Mouse (Mus musculus) embryonic stem cell, embryonic (primary cell): ENCODE data around the gene Il6ra.

Experiments
- CTCF ChIA-PET, 4 experiments: fragments of 300-600 bp in 2 of 4; fragments of 350-600 bp in 2 of 4; sonication (Branson Sonifier 250); formaldehyde crosslinking; loops; one replicate each; lab custom pipeline; 2022; ENCODE audit warnings: inconsistent platforms in 2 of 4; lab: Charles Lee
- POLR2A ChIA-PET, 4 experiments: fragments of 300-600 bp in 2 of 4; fragments of 350-600 bp in 2 of 4; sonication (Branson Sonifier 250); formaldehyde crosslinking; loops; one replicate each; lab custom pipeline; 2022; ENCODE audit warnings: antibody characterized with exemption in 4 of 4, inconsistent platforms in 1 of 4; lab: Charles Lee

The Il6ra gene

DNA sequence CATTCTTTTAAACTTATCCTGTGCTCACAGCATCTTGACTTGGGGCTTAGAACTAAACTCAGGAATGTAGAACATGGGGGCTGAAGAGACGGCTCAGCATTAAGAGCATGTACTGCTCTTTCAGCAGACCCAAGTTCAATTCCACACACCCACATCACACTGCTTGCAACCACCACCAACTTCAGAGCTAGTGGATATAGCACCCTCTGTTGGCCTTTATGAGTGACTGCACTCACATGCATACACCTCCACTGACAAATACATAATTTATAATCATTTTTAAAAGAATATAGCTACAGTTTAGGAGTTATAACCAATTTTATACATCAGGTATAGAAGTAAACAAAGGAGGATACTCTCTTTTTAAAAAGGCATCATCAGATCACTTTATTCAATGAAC lies 13.4 kb upstream of the Il6ra start:
- CTCF ChIA-PET, result interaction anchor here (0.6 to 1.9 kb wide), 25 partner anchors 9 to 447 kb away, joined by 3 to 13 read pairs (median 4); partner anchors contain the start of gene Il6ra (in 2 of the 4)
- POLR2A ChIA-PET, result interaction anchor here in 2 of 4 experiments (0.8 to 2.5 kb wide), 8 partner anchors 9 to 83 kb away, joined by 3 to 10 read pairs (median 4); partner anchors contain the start of gene Il6ra (in 1 of the 2)

DNA sequence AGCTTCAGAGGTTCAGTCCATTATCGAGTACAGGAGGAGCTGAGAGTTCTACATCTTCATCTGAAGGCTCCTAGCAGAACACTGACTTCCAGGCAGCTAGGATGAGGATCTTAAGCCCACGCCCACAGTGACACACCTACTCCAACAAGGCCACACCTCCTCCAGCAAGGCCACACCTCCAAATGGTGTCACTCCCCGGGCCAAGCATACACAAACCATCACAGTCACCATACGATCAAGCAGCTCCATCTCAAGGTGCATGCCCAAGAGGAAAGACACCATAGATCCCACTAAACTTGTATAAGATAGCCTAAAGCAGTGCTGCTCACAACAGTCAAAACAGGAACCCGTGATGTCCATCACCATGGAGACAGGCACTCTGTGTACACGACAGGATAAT lies 7.7 kb upstream of the Il6ra start:
- CTCF ChIA-PET, result interaction anchor here in 1 of 4 experiments (0.6 kb wide), 1 partner anchor 31 kb away, joined by 7 read pairs; no protein-coding TSS in a partner anchor
- POLR2A ChIA-PET, result interaction anchor here (0.6 to 3.4 kb wide), 8 partner anchors 9 to 59 kb away, joined by 3 to 15 read pairs (median 3); no protein-coding TSS in a partner anchor

DNA sequence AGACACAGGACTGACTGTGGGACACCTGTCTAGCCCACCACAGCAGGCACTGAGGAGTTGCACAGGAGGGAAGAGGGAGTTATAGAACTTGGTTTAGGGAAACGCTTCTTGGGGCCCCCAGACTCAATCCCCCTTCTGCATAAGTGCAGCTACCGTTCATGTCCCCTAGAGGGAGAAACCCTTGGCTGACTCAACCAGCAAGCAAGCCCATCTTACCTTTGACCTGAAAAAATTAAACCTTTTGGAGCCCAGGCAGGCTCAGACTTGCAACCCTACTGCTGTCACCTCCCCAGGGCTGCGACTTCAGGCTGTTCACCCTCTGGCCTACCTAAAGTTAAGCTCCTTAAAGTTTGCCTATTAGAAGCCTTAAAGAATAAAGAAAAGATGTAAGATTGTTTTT lies 4.4 kb upstream of the Il6ra start:
- CTCF ChIA-PET, result interaction anchor here (0.6 to 1.6 kb wide), 11 partner anchors 9 to 303 kb away, joined by 3 to 11 read pairs (median 3); no protein-coding TSS in a partner anchor
- POLR2A ChIA-PET, result interaction anchor here in 1 of 4 experiments (0.9 kb wide), 1 partner anchor 30 kb away, joined by 3 read pairs; no protein-coding TSS in a partner anchor

DNA sequence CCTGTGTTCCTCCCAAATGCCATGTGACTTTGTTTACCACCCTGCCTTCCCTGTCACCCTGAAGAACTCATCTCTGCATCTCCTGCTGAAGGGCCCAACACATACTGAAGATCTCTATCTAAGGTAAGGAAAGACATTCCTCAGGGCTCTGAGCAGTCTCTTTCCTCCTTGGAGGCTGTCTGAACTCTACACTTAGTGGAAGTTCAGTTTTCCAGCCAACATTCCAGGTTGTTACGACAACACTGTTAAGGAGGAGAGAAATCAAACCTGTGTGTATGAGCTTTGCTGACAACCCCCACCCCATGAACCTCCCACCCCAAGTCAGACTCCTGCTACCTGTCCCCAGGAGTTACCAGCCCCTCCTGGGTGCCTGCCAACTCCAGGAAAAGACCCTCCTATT lies 3.6 kb upstream of the Il6ra start:
- CTCF ChIA-PET, result interaction anchor here in 2 of 4 experiments (0.6 to 0.7 kb wide), 3 partner anchors 24 to 60 kb away, joined by 4 to 11 read pairs (median 10); no protein-coding TSS in a partner anchor
- POLR2A ChIA-PET, result interaction anchor here in 3 of 4 experiments (0.6 to 0.9 kb wide), 3 partner anchors 9 to 131 kb away, joined by 3 to 4 read pairs (median 3); no protein-coding TSS in a partner anchor

GRCm38 (mm10) chr3:89914700-89915099 lies 1.7 kb upstream of the Il6ra start:
- ChIA-PET CTCF (interaction anchor here in 2 of 4 experiments (0.7 to 1.0 kb wide), 2 partner anchors 50 to 730 kb away, joined by 3 to 5 read pairs; no protein-coding TSS in a partner anchor), POLR2A (interaction anchor here in 3 of 4 experiments (0.6 to 3.3 kb wide), 11 partner anchors 9 to 1817 kb away, joined by 3 to 18 read pairs (median 4); no protein-coding TSS in a partner anchor)

- POLR2A ChIA-PET, result interaction anchor here in 2 of 4 experiments (0.7 to 3.3 kb wide), 13 partner anchors 11 to 494 kb away, joined by 3 to 18 read pairs (median 5); partner anchors contain the start of genes Cks1b (in 1 of the 2) and Shc1 (in 1 of the 2)
- CTCF ChIA-PET, result interaction anchor here in 1 of 4 experiments (1.0 to 1.7 kb wide), 2 partner anchors 14 to 54 kb away, joined by 3 to 13 read pairs; no protein-coding TSS in a partner anchor
These were observed 871 bp downstream of the Il6ra start for GRCm38 (mm10) chr3:89912108-89912542.

DNA sequence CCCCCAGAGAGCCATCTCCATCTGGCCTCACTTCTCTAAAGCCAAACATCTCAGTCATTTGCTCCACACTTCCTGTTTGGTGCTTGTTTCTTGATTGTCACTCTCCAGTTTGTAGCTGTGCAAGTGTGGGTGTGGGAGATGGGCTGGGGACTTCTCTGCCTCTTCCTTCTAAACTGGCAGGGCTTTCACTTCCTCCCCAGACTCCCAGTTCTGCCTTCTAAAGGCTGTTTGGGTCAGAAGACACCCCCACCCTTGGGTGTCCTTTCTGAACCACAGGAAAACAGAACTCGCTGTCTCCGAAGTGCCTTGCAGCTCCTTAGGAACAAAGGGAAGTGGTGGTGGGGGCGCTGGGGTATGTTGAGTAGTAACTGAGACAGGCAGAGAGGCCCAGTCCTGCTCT lies 1.8 kb downstream of the Il6ra start:
- ChIA-PET CTCF (no interaction called here), POLR2A (interaction anchor here in 3 of 4 experiments (0.7 to 1.1 kb wide), 4 partner anchors 10 to 126 kb away, joined by 3 to 4 read pairs (median 3); no protein-coding TSS in a partner anchor)

- ChIA-PET CTCF (interaction anchor here in 3 of 4 experiments (0.6 to 1.3 kb wide), 5 partner anchors 13 to 96 kb away, joined by 3 to 9 read pairs (median 4); no protein-coding TSS in a partner anchor), POLR2A (interaction anchor here in 3 of 4 experiments (0.6 to 1.9 kb wide), 16 partner anchors 13 to 544 kb away, joined by 3 to 7 read pairs (median 4); no protein-coding TSS in a partner anchor)
These were observed 3.1 kb downstream of the Il6ra start for GRCm38 (mm10) chr3:89909703-89910542.

DNA sequence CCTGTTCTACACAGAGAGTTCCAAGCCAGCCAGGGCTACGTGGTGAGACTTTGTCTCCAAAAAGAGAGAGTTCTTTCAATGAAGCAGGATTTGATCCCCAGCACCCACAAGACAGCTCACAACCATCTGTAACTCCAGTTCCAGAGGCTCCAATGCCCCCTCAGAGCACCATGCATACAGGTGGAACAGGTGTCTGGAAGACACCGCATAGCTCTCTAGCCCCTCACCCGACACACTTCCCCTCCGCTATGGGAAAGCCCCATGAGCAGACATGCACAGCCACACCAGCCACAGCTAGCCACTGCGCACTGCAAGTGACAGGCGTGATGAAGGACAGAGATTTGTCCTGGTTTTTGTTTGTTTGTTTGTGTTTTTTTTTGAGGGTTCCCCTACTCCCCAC lies 4.2 kb downstream of the Il6ra start:
- CTCF ChIA-PET, result interaction anchor here in 3 of 4 experiments (0.5 to 1.3 kb wide), 7 partner anchors 28 to 531 kb away, joined by 3 to 9 read pairs (median 3); no protein-coding TSS in a partner anchor
- POLR2A ChIA-PET, result interaction anchor here in 3 of 4 experiments (0.6 to 1.9 kb wide), 12 partner anchors 10 to 543 kb away, joined by 3 to 6 read pairs (median 4); no protein-coding TSS in a partner anchor

GRCm38 (mm10) chr3:89907846-89908245 lies 5.2 kb downstream of the Il6ra start:
- ChIA-PET POLR2A (interaction anchor here in 2 of 4 experiments (0.6 to 1.9 kb wide), 2 partner anchors 9 to 25 kb away, joined by 4 to 6 read pairs; no protein-coding TSS in a partner anchor), CTCF (interaction anchor here in 1 of 4 experiments (0.6 kb wide), 1 partner anchor 427 kb away, joined by 3 read pairs; no protein-coding TSS in a partner anchor)

- ChIA-PET POLR2A (interaction anchor here in 2 of 4 experiments (0.6 to 3.4 kb wide), 7 partner anchors 9 to 83 kb away, joined by 3 to 18 read pairs (median 4); partner anchors contain the start of gene Il6ra (in 1 of the 2)), CTCF (interaction anchor here in 1 of 4 experiments (0.7 kb wide), 1 partner anchor 28 kb away, joined by 4 read pairs; no protein-coding TSS in a partner anchor)
These were observed 13.5 kb downstream of the Il6ra start for GRCm38 (mm10) chr3:89899511-89899908.

DNA sequence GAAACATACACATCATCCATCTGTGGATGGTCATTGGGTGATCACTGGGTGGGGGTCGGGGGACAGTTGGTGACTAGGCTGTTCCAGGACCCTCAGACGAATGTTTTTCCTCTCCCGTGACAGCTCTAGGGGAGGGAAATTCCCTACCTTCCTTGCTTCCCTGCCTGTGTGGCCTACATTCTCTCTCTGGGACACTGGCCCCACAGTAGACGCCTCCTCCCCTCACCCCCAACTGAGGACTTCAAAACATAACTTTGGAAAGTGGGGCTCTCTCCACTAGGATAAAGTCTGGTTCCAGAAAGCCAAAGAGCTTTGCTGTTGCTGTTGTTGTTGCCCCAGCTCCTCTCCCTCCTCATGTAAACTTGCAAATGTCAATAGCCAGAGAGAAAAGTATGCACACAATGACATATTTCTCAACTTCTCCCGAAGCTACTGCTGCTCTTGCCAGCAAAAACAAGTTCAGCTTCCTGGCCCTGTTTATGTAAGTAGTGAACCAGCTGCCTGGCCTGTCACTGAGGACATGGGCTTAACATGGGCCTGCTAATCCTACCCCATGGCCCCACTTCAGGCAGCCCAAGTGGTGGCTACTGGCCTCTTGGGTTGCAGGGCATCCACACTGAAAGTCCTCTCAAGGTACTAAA lies 14.0 kb downstream of the Il6ra start:
- CTCF ChIA-PET, result interaction anchor here in 1 of 4 experiments (0.7 kb wide), 1 partner anchor 27 kb away, joined by 4 read pairs; no protein-coding TSS in a partner anchor
- POLR2A ChIA-PET, result interaction anchor here in 3 of 4 experiments (0.6 to 3.4 kb wide), 10 partner anchors 10 to 82 kb away, joined by 3 to 18 read pairs (median 3); partner anchors contain the start of gene Il6ra (in 1 of the 3)

DNA sequence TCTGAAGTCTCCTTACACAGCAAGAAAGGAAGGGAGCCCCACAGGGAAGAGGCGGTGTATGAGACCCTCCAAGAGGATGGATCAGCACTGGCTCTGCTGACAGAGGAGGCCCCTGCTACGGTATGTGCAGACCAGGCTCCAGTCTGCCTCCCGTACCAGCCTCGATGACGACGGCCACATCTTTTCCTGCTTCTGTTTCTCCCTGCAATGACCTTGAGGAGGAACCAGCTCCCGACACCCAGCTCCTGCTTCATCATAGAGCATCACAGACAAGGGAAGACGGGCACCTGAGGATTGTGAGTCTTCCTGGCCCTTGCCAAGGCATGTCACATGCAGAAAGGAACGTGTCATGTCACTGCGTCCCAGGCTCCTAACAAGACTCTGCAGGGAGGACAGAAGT lies 15.0 kb downstream of the Il6ra start:
- CTCF ChIA-PET, result interaction anchor here in 1 of 4 experiments (1.4 kb wide), 1 partner anchor 41 kb away, joined by 16 read pairs; no protein-coding TSS in a partner anchor
- POLR2A ChIA-PET, result interaction anchor here in 3 of 4 experiments (0.7 to 3.4 kb wide), 12 partner anchors 11 to 180 kb away, joined by 3 to 18 read pairs (median 4); partner anchors contain the start of gene Il6ra (in 2 of the 3)

DNA sequence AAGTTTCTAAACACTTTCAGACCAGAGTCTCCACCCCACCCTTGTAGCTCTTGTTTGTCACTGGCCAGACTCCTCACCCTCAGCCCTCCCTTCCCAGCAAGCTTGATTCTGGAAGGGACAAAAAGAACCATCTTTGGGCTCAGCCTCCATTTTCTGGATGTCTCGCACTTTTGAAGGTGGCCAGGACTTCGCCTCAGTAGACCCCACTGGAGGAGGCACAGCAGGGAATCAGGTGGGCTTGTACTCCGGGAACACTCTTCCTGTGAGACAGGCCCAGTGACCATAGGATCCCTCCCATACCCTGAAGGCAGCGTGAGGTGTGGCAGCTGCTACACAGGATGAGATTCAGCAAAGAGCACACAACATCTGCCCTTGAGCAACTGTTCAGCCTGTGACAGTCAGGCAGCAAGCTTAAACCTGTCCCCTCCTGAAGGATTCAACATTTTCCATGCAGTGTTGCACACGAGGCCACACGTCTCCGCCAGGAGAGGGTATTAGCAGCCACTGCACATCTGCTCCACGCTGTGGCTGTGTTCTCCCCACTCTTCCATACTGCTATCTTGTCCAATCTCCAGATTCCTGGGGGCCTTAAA lies 15.7 kb downstream of the Il6ra start:
- CTCF ChIA-PET, result interaction anchor here in 3 of 4 experiments (0.5 to 1.4 kb wide), 6 partner anchors 41 to 1659 kb away, joined by 3 to 16 read pairs (median 4); no protein-coding TSS in a partner anchor
- POLR2A ChIA-PET, result interaction anchor here (0.8 to 3.4 kb wide), 29 partner anchors 8 to 180 kb away, joined by 3 to 18 read pairs (median 4); partner anchors contain the start of gene Il6ra (in 2 of the 4)

DNA sequence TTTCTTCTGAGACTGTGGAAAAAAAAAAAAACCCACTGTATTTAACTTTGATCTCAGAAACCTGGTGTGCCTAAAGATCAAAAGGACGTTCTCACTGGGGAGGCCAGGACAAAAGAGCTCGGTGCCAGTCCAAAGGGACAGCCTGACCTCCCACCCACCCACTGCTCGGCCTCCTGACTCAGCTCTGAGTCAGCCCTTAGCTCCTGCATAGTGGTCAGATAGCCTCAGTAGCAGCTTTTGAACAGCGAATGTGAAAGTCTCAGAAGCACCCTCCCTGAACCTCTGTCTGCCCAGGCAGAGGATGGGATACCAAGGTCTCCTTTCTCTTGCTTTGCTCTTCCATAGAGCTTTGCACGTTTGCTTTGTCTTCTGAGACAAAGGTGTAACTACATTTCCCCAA lies 16.4 kb downstream of the Il6ra start:
- ChIA-PET POLR2A (interaction anchor here (0.6 to 3.4 kb wide), 34 partner anchors 9 to 181 kb away, joined by 3 to 18 read pairs (median 4); partner anchors contain the start of gene Il6ra (in 2 of the 4)), CTCF (interaction anchor here (0.6 to 1.4 kb wide), 8 partner anchors 8 to 1658 kb away, joined by 3 to 16 read pairs (median 3); no protein-coding TSS in a partner anchor)

- POLR2A ChIA-PET, result interaction anchor here in 3 of 4 experiments (0.6 to 1.6 kb wide), 12 partner anchors 11 to 63 kb away, joined by 3 to 7 read pairs (median 3); partner anchors contain the start of genes Il6ra (in 2 of the 3) and She (in 1 of the 3)
- CTCF ChIA-PET, result interaction anchor here in 2 of 4 experiments (0.6 to 1.2 kb wide), 2 partner anchors 20 to 24 kb away, joined by 3 to 10 read pairs; partner anchors contain the start of gene Il6ra (in 1 of the 2)
These were observed 20.4 kb downstream of the Il6ra start for GRCm38 (mm10) chr3:89892517-89893106.
